ENCODE assay signal across 8 mouse cellular contexts in the genomic region with DNA sequence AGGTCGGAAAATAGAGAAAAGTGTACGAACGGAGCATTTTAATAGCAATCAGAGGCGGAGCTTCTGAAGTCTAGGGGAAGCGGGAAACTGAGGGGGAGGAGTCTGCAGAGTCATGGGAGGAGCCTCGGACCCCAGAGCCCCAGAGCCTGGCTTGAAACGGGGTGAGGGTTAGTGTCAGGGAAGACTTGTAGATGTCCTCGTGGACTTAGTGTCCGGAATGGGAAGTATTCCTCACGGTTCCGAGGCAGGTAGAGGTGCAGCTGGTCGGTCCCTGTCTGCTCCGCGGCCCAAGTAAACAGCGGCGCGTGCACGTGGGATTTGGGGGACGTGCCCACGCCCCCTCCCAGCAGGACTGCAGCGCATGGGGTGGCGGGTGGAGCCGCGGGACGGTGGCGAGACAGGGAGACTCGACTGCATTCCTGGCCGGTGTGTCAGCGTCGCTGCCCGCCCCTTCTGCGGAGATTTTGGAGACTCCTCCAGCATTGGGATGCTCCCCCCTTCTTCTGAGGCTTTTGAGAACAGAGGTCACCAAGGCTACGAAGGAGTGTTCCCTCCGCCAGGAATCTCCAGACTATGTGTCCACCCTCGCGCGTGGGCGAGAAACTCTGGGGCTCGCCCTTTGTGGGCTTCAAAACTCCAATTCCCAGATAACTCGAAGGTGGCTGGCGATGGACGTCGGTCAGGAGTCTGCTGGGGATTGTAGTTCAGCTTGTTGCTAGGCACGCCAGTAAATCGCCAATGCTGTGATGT. TPM values are rescaled to one million over a fixed set of nuclear protein-coding genes. Genes with fewer than 3 reads are reported as not detected.
DNase-seq lines count a peak whose midpoint lies in the region; ATAC-seq and TF ChIP-seq lines count a peak whose summit lies in the region.

No protein-coding gene starts in this region.

- peaks cover 15% of the 10 kb centered on the region for H3K79me3 ChIP-seq in C2C12 (ENCODE audit: low read depth)

- TF ChIP-seq POLR2A in bone marrow, adult 2 months (IDR thresholded peaks at IDR 0.05; ENCODE audit: borderline replicate concordance, control insufficient read depth, low read depth, low read length), result no peak
- TF ChIP-seq POLR2A in kidney, adult 2 months (IDR thresholded peaks at IDR 0.05; ENCODE audit: low read depth, low read length), result no peak

- peaks cover 7% of the 10 kb centered on the region for H3K36me3 ChIP-seq in C2C12 (ENCODE audit: control insufficient read depth, insufficient read depth)
- H3K36me3 ChIP-seq in embryonic facial prominence, embryonic 15.5 days, result peaks cover 27% of the 10 kb centered on the region
- H3K36me3 ChIP-seq in kidney, adult 2 months (ENCODE audit: control insufficient read depth, insufficient read depth, low read length), result no peaks in the 10 kb centered on the region
- peaks cover 26% of the 10 kb centered on the region for H3K36me3 ChIP-seq in limb, embryonic 15.5 days
- peaks cover 8% of the 10 kb centered on the region; the same call in 1 of the 2 replicates for H3K36me3 ChIP-seq in midbrain, embryonic 15.5 days (replicated peaks)
- H3K36me3 ChIP-seq in stomach, embryonic 16.5 days (ENCODE audit: control insufficient read depth, insufficient read depth, low read length), result 0 out of 2 replicates have a peak, but pooled peaks cover 9% of the 10 kb centered on the region

- peaks cover 2% of the 10 kb centered on the region; the same call in 1 of the 2 replicates for H3K4me1 ChIP-seq in bone marrow, adult 2 months (ENCODE audit: control insufficient read depth, insufficient read depth, low read length)
- H3K4me1 ChIP-seq in embryonic facial prominence, embryonic 15.5 days, result peaks cover 49% of the 10 kb centered on the region
- no peaks in the 10 kb centered on the region; the same call in 1 of the 2 replicates for H3K4me1 ChIP-seq in kidney, adult 2 months (ENCODE audit: control insufficient read depth, insufficient read depth, low read length)
- H3K4me1 ChIP-seq in limb, embryonic 15.5 days, result peaks cover 42% of the 10 kb centered on the region
- peaks cover 34% of the 10 kb centered on the region for H3K4me1 ChIP-seq in midbrain, embryonic 15.5 days
- H3K4me1 ChIP-seq in stomach, embryonic 16.5 days (ENCODE audit: control insufficient read depth, insufficient read depth, low read length), result peaks cover 36% of the 10 kb centered on the region

- DNase-seq in heart, adult 8-10 months (ENCODE audit: low spot score), result peak; percentile 79
- DNase-seq in kidney, adult 2 months, result peak; percentile 79

- WGBS in bone marrow, adult 2 months, result under 1% methylated on average over 45 of the region's 45 CpGs
- WGBS in embryonic facial prominence, embryonic 15.5 days, result under 1% methylated on average over 45 of the region's 45 CpGs
- WGBS in kidney, adult 2 months, result under 1% methylated on average over 45 of the region's 45 CpGs
- WGBS in limb, embryonic 15.5 days, result under 1% methylated on average over 45 of the region's 45 CpGs
- under 1% methylated on average over 45 of the region's 45 CpGs for WGBS in midbrain, embryonic 15.5 days
- WGBS in stomach, embryonic 16.5 days, result under 1% methylated on average over 44 of the region's 45 CpGs

- H3K4me2 ChIP-seq in embryonic facial prominence, embryonic 15.5 days (replicated peaks), result peak overlapping the region; percentile 89
- H3K4me2 ChIP-seq in limb, embryonic 15.5 days, result peak overlapping the region; percentile 90
- H3K4me2 ChIP-seq in midbrain, embryonic 15.5 days, result peak overlapping the region; percentile 96
- H3K4me2 ChIP-seq in stomach, embryonic 16.5 days (ENCODE audit: low read depth, low read length), result peak overlapping the region; percentile 87

- H3K27ac ChIP-seq in bone marrow, adult 2 months (ENCODE audit: control insufficient read depth, insufficient read depth, low read depth, low read length, poor library complexity), result peak overlapping the region; percentile 31
- H3K27ac ChIP-seq in embryonic facial prominence, embryonic 15.5 days (replicated peaks), result peak overlapping the region; percentile 87
- H3K27ac ChIP-seq in kidney, adult 2 months (ENCODE audit: insufficient read depth, low read depth, low read length), result peak overlapping the region; percentile 90
- H3K27ac ChIP-seq in limb, embryonic 15.5 days, result peak overlapping the region; percentile 83
- H3K27ac ChIP-seq in midbrain, embryonic 15.5 days, result peak overlapping the region; percentile 67
- peak overlapping the region; percentile 70 for H3K27ac ChIP-seq in stomach, embryonic 16.5 days (ENCODE audit: low read length)

- TF ChIP-seq CTCF in C2C12 (IDR thresholded peaks at IDR 0.05; ENCODE audit: control insufficient read depth, insufficient read depth, insufficient read length), result no peak
- no peak for TF ChIP-seq CTCF in bone marrow, adult 2 months (IDR thresholded peaks at IDR 0.05; ENCODE audit: control insufficient read depth, insufficient read depth, low read length)
- no peak for TF ChIP-seq CTCF in kidney, adult 2 months (conservative IDR thresholded peaks at IDR 0.05; ENCODE audit: insufficient read depth, insufficient read length, low read depth, low read length)

- H3K79me2 ChIP-seq in C2C12 (ENCODE audit: control insufficient read depth, insufficient read depth), result peaks cover 48% of the 10 kb centered on the region

- H3K4me3 ChIP-seq in C2C12 (ENCODE audit: insufficient read depth, poor library complexity, severe bottlenecking), result peak overlapping the region; percentile 61
- H3K4me3 ChIP-seq in bone marrow, adult 2 months (replicated peaks; ENCODE audit: control insufficient read depth, low read depth, low read length), result peak overlapping the region; percentile 76
- H3K4me3 ChIP-seq in embryonic facial prominence, embryonic 15.5 days (replicated peaks), result peak overlapping the region; percentile 75
- H3K4me3 ChIP-seq in kidney, adult 2 months (ENCODE audit: insufficient read depth, low read depth, low read length), result peak overlapping the region; percentile 87
- peak overlapping the region; percentile 75 for H3K4me3 ChIP-seq in limb, embryonic 15.5 days
- peak overlapping the region; percentile 74 for H3K4me3 ChIP-seq in midbrain, embryonic 15.5 days
- H3K4me3 ChIP-seq in stomach, embryonic 16.5 days (replicated peaks; ENCODE audit: low read length), result peak overlapping the region; percentile 73

- peak overlapping the region; percentile 49 for H3ac ChIP-seq in C2C12 (ENCODE audit: control insufficient read depth, insufficient read length, low read depth)

- H3K9me3 ChIP-seq in embryonic facial prominence, embryonic 15.5 days (replicated peaks), result no peaks in the 10 kb centered on the region
- H3K9me3 ChIP-seq in limb, embryonic 15.5 days, result no peaks in the 10 kb centered on the region
- H3K9me3 ChIP-seq in midbrain, embryonic 15.5 days, result no peaks in the 10 kb centered on the region
- H3K9me3 ChIP-seq in stomach, embryonic 16.5 days (replicated peaks; ENCODE audit: control insufficient read depth, low read length), result no peaks in the 10 kb centered on the region

- ATAC-seq in embryonic facial prominence, embryonic 15.5 days (ENCODE audit: insufficient number of reproducible peaks, low FRiP score, low TSS enrichment, low read depth), result peak; percentile 55
- peak; percentile 61 for ATAC-seq in limb, embryonic 15.5 days (ENCODE audit: insufficient number of reproducible peaks, low FRiP score, low TSS enrichment, low read depth)
- ATAC-seq in midbrain, embryonic 15.5 days (replicated peaks), result peak; percentile 79
- peak; percentile 66 for ATAC-seq in stomach, embryonic 16.5 days (ENCODE audit: insufficient read depth, low FRiP score)

- H3K9ac ChIP-seq in embryonic facial prominence, embryonic 15.5 days, result peak overlapping the region; percentile 29
- peak overlapping the region; percentile 57 for H3K9ac ChIP-seq in limb, embryonic 15.5 days
- peak overlapping the region; percentile 60; the same call in 1 of the 2 replicates for H3K9ac ChIP-seq in midbrain, embryonic 15.5 days
- H3K9ac ChIP-seq in stomach, embryonic 16.5 days (ENCODE audit: low read length), result peak overlapping the region; percentile 81

- H3K27me3 ChIP-seq in C2C12 (ENCODE audit: control insufficient read depth, insufficient read depth, insufficient read length), result no peaks in the 10 kb centered on the region
- H3K27me3 ChIP-seq in embryonic facial prominence, embryonic 15.5 days, result no peaks in the 10 kb centered on the region
- no peaks in the 10 kb centered on the region for H3K27me3 ChIP-seq in kidney, adult 2 months (replicated peaks; ENCODE audit: control insufficient read depth, insufficient read depth, low read length)
- H3K27me3 ChIP-seq in limb, embryonic 15.5 days, result no peaks in the 10 kb centered on the region
- peaks cover 5% of the 10 kb centered on the region; the same call in 1 of the 2 replicates for H3K27me3 ChIP-seq in midbrain, embryonic 15.5 days (replicated peaks)
- no peaks in the 10 kb centered on the region for H3K27me3 ChIP-seq in stomach, embryonic 16.5 days (ENCODE audit: control insufficient read depth, insufficient read depth, low read length)

RNA-seq across cellular contexts. Expression of a gene that starts 0.5 kb away (rescaled TPM):
- 21.5 TPM for polyA plus RNA-seq in C2C12 (2012; fragmentation: generic; extraction: Trizol)
- 1.7 and 4.0 TPM in 2 replicates for polyA plus RNA-seq in bone marrow, adult 2 months (2011; ENCODE audit: insufficient read depth, insufficient read length, low replicate concordance, missing spikeins)
- 17.2 and 22.7 TPM in 2 replicates for polyA plus RNA-seq in embryonic facial prominence, embryonic 15.5 days (2015; fragmentation: Nextera tagmentation; extraction: Ambion mirVana)
- total RNA-seq in heart, adult 8-10 months (2022), result 10 to 100 TPM; 31.6 to 66.7 (median 47.6) TPM
- polyA plus RNA-seq in kidney, adult 2 months (2012; rRNA removed), result 5.9 and 6.8 TPM in 2 replicates
- polyA plus RNA-seq in limb, embryonic 15.5 days (2015; fragmentation: Nextera tagmentation; extraction: Ambion mirVana), result 20.0 and 24.8 TPM in 2 replicates
- polyA plus RNA-seq in midbrain, embryonic 15.5 days (2015; fragmentation: Nextera tagmentation; extraction: Ambion mirVana), result 2.1 and 2.5 TPM in 2 replicates
- 7.8 and 9.6 TPM in 2 replicates for polyA plus RNA-seq in stomach, embryonic 16.5 days (2015; fragmentation: Nextera tagmentation; extraction: Ambion mirVana)

RNA-seq across cellular contexts. Expression of a gene that starts 0.8 kb away (rescaled TPM):
- 25.6 TPM for polyA plus RNA-seq in C2C12 (2012; fragmentation: generic; extraction: Trizol)
- 11.7 and 13.7 TPM in 2 replicates for polyA plus RNA-seq in bone marrow, adult 2 months (2011; ENCODE audit: insufficient read depth, insufficient read length, low replicate concordance, missing spikeins)
- 30.4 and 32.0 TPM in 2 replicates for polyA plus RNA-seq in embryonic facial prominence, embryonic 15.5 days (2015; fragmentation: Nextera tagmentation; extraction: Ambion mirVana)
- total RNA-seq in heart, adult 8-10 months (2022), result 10 to 100 TPM in 1 of 4 experiments, 1 to 10 TPM in 3; 8.8 to 12.7 (median 9.4) TPM
- polyA plus RNA-seq in kidney, adult 2 months (2012; rRNA removed), result 5.3 and 5.9 TPM in 2 replicates
- polyA plus RNA-seq in limb, embryonic 15.5 days (2015; fragmentation: Nextera tagmentation; extraction: Ambion mirVana), result 32.9 and 34.2 TPM in 2 replicates
- 22.0 and 25.1 TPM in 2 replicates for polyA plus RNA-seq in midbrain, embryonic 15.5 days (2015; fragmentation: Nextera tagmentation; extraction: Ambion mirVana)
- 22.9 and 23.0 TPM in 2 replicates for polyA plus RNA-seq in stomach, embryonic 16.5 days (2015; fragmentation: Nextera tagmentation; extraction: Ambion mirVana)

RNA-seq across cellular contexts. Expression of a gene that starts 15.5 kb away (rescaled TPM):
- 151 TPM for polyA plus RNA-seq in C2C12 (2012; fragmentation: generic; extraction: Trizol)
- polyA plus RNA-seq in bone marrow, adult 2 months (2011; ENCODE audit: insufficient read depth, insufficient read length, low replicate concordance, missing spikeins), result 19.2 and 31.3 TPM in 2 replicates
- polyA plus RNA-seq in embryonic facial prominence, embryonic 15.5 days (2015; fragmentation: Nextera tagmentation; extraction: Ambion mirVana), result 83.0 and 85.5 TPM in 2 replicates
- total RNA-seq in heart, adult 8-10 months (2022), result 10 to 100 TPM; 39.8 to 46.9 (median 44.4) TPM
- 27.6 and 31.9 TPM in 2 replicates for polyA plus RNA-seq in kidney, adult 2 months (2012; rRNA removed)
- polyA plus RNA-seq in limb, embryonic 15.5 days (2015; fragmentation: Nextera tagmentation; extraction: Ambion mirVana), result 75.7 and 75.9 TPM in 2 replicates
- 80.2 and 83.3 TPM in 2 replicates for polyA plus RNA-seq in midbrain, embryonic 15.5 days (2015; fragmentation: Nextera tagmentation; extraction: Ambion mirVana)
- 61.4 and 66.5 TPM in 2 replicates for polyA plus RNA-seq in stomach, embryonic 16.5 days (2015; fragmentation: Nextera tagmentation; extraction: Ambion mirVana)

RNA-seq across cellular contexts. Expression of a gene that starts 21.7 kb away (rescaled TPM):
- polyA plus RNA-seq in C2C12 (2012; fragmentation: generic; extraction: Trizol), result 9.7 TPM
- polyA plus RNA-seq in bone marrow, adult 2 months (2011; ENCODE audit: insufficient read depth, insufficient read length, low replicate concordance, missing spikeins), result 17.9 and 31.9 TPM in 2 replicates
- polyA plus RNA-seq in embryonic facial prominence, embryonic 15.5 days (2015; fragmentation: Nextera tagmentation; extraction: Ambion mirVana), result 16.9 and 18.3 TPM in 2 replicates
- 10 to 100 TPM; 11.2 to 14.5 (median 13.2) TPM for total RNA-seq in heart, adult 8-10 months (2022)
- 32.4 and 39.9 TPM in 2 replicates for polyA plus RNA-seq in kidney, adult 2 months (2012; rRNA removed)
- polyA plus RNA-seq in limb, embryonic 15.5 days (2015; fragmentation: Nextera tagmentation; extraction: Ambion mirVana), result 14.0 and 14.9 TPM in 2 replicates
- 29.7 and 33.0 TPM in 2 replicates for polyA plus RNA-seq in midbrain, embryonic 15.5 days (2015; fragmentation: Nextera tagmentation; extraction: Ambion mirVana)
- polyA plus RNA-seq in stomach, embryonic 16.5 days (2015; fragmentation: Nextera tagmentation; extraction: Ambion mirVana), result 11.7 and 11.8 TPM in 2 replicates

RNA-seq across cellular contexts. Expression of a gene that starts 43.8 kb away (rescaled TPM):
- polyA plus RNA-seq in C2C12 (2012; fragmentation: generic; extraction: Trizol), result 4.3 TPM
- polyA plus RNA-seq in bone marrow, adult 2 months (2011; ENCODE audit: insufficient read depth, insufficient read length, low replicate concordance, missing spikeins), result 1.6 and 1.9 TPM in 2 replicates
- 41.8 and 43.1 TPM in 2 replicates for polyA plus RNA-seq in embryonic facial prominence, embryonic 15.5 days (2015; fragmentation: Nextera tagmentation; extraction: Ambion mirVana)
- total RNA-seq in heart, adult 8-10 months (2022), result 1 to 10 TPM in 1 of 4 experiments, under 1 TPM in 2, not detected in 1; 0.60 to 1.2 (median 0.75) TPM
- 3.7 and 5.0 TPM in 2 replicates for polyA plus RNA-seq in kidney, adult 2 months (2012; rRNA removed)
- 37.5 and 37.6 TPM in 2 replicates for polyA plus RNA-seq in limb, embryonic 15.5 days (2015; fragmentation: Nextera tagmentation; extraction: Ambion mirVana)
- 1.4 and 1.5 TPM in 2 replicates for polyA plus RNA-seq in midbrain, embryonic 15.5 days (2015; fragmentation: Nextera tagmentation; extraction: Ambion mirVana)
- polyA plus RNA-seq in stomach, embryonic 16.5 days (2015; fragmentation: Nextera tagmentation; extraction: Ambion mirVana), result 13.3 and 15.8 TPM in 2 replicates

Comparison
In these comparisons a context has a peak if more than half of its experiments do, and no peak if none do; other contexts are left out.
1. Peak in every context shown above with its lines: DNase-seq, ATAC-seq, H3K4me3 ChIP-seq and H3K27ac ChIP-seq.
2. H3K27ac ChIP-seq: peak in every context shown above with its lines; median percentile 90 in kidney, adult 2 months; 87 in embryonic facial prominence, embryonic 15.5 days; 83 in limb, embryonic 15.5 days; 70 in stomach, embryonic 16.5 days; 67 in midbrain, embryonic 15.5 days; 31 in bone marrow, adult 2 months.
3. H3K9ac ChIP-seq: peak in every context shown above with its lines; median percentile 81 in stomach, embryonic 16.5 days; 60 in midbrain, embryonic 15.5 days; 57 in limb, embryonic 15.5 days; 29 in embryonic facial prominence, embryonic 15.5 days.